Mouse (Mus musculus) gonadal fat pad, adult 2 months (tissue): ENCODE measurements around the gene Map3k14. TPM values are rescaled to one million over a fixed set of nuclear protein-coding genes. Genes with fewer than 3 reads are reported as not detected.
A peak's percentile ranks its signal among the peaks of the same experiment; 100 is the strongest.
"Not testable (repeated sequence)": the region's sequence is repeated elsewhere in the genome, so short reads cannot be mapped to it uniquely, and the experiment has no call there.

Experiments used
- DNase-seq: peaks from one replicate; pipeline ENCODE4 v3.0.0-alpha.2; 2012; ENCODE audit warnings: low read depth
- polyA plus RNA-seq: library from polyadenylated mRNA; depleted of rRNA; stranded (reverse); fragments of >200 nt; gene quantifications from 2 replicates; pipeline ENCODE4 v1.2.3, GENCODE M21; 2012; rRNA removed

Gene Map3k14
- polyA plus RNA-seq: 9.7 and 12.1 TPM in 2 replicates

DNA sequence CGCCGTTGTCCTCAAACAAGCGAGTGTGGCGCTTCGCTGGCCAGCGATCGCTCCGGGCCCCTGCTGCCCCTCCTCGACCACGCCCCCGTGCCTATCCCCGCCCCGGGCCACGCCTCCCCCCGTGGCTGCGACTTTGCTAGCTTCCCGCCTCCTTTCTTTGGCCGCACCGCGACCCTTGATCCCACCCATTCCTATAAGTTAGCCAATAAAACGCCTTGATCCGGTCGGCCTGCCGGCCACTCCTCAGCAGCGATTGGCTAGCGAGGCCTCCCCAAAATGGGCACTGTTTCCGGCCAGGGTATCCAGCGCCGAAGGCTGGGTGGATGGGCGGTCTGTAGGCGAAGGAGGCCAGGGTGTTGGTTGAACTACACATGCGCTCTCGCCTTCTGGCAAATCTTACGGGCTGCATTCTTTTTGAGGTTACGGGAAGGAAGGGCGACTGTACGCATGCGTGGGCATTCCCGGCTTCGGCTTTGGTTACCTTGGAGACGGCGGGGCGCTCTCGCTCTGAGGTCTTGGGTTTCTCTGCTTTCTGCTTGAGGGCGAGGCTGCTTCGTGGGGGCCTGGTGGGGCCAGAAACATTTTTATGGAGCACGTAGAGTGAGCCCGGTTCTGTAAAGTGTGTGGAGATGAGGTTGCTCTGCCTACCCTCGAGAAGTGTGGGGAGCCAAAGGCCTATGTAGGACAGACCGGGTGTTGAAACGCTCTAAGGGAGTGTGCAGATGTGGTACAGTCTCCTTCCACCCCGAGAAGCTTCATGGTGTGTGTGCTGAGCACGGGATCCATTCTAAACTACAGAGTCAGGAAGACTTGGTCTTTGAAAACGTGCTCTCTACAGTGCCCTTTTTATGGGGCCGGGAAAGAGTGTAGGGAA lies at the start of gene Map3k14:
TSS of gene Map3k14 (minus strand) at position 127 of the 874 bp plus-strand sequence.
- DNase-seq: peak; percentile 89

GRCm38 (mm10) chr11:103315379-103315778 lies 48.1 kb upstream of the Map3k14 start:
- DNase-seq: no peak

- DNase-seq: no peak
These were observed 47.6 kb upstream of the Map3k14 start for GRCm38 (mm10) chr11:103314736-103315374.

DNA sequence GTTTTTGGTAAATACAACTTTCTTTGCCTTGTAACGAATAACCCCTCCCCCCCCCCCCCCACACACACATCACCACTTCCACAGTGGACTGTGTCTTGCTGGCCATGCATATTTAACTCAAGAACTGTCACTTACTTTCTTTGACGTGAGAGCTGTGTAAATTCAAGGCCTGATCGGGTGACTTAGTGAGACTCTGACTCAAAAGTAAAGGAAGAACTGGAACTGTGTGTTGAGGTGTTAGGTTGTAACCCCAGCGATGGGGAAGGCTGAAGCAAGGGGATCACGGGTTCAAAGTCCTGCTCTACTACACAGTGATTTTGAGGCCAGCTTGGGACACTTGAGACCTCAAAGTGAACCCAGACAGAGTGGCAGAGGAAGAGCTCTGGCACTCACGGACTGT lies 46.3 kb upstream of the Map3k14 start:
- no peak for DNase-seq

DNA sequence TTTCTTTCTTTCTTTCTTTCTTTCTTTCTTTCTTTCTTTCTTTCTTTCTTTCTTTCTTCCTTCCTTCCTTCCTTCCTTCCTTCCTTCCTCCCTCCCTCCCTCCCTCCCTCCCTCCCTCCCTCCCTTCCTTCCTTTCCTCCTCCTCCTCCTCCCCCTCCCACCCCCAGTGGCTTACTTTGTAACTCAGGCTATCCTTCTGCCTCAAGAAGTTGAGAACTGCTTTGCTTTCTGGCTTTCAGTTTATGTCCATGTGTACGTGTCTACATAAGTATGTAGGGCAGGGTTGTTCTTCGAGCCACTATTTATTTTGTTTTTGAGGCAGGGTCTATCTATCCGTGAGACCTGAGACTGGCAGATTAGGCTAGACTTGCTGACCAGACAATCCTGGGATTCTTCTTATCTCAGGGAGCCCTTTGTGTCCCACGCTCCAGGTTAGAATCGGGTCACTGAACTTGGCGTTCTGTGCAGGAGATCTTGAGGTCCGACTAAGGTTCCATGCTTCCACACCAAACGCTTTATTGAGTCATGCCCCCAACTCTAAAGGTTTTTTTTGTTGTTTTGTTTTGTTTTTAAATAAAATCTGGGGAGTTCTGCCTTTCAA lies 45.5 kb upstream of the Map3k14 start:
- DNase-seq: no peak

- no peak for DNase-seq
These were observed 44.8 kb upstream of the Map3k14 start for GRCm38 (mm10) chr11:103311960-103312611.

DNA sequence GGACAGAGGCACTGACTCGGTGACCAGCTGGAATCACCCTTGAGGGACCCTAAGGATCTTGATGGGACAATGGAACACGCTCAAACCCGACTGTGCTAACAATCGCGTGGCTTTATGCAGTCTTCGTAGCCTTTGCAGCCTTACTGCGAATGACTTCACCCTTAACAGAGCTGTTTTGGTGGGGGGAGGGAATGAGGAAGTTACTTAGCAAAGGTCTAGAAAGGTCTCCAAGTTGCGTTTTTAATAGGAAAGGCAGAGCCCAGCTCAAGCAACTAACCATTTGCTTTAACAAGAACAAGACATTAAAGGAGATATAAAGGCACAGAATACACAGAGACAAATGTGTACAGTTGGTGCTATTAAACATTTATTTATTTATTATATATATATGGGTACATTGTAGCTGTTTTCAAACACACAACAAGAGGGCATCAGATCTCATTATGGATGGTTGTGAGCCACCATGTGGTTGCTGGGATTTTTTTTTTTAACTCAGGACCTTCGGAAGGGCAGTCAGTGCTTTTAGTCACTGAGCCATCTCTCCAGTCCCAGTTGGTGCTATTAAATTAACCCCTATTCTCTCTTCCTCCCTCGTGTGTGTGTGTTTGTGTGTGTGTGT lies 42.8 kb upstream of the Map3k14 start:
- no peak for DNase-seq

GRCm38 (mm10) chr11:103307910-103308309 lies 40.6 kb upstream of the Map3k14 start:
- DNase-seq: no peak

GRCm38 (mm10) chr11:103304525-103304924 lies 37.3 kb upstream of the Map3k14 start:
- DNase-seq: no peak

GRCm38 (mm10) chr11:103294772-103295171 lies 27.5 kb upstream of the Map3k14 start:
- no peak for DNase-seq

DNA sequence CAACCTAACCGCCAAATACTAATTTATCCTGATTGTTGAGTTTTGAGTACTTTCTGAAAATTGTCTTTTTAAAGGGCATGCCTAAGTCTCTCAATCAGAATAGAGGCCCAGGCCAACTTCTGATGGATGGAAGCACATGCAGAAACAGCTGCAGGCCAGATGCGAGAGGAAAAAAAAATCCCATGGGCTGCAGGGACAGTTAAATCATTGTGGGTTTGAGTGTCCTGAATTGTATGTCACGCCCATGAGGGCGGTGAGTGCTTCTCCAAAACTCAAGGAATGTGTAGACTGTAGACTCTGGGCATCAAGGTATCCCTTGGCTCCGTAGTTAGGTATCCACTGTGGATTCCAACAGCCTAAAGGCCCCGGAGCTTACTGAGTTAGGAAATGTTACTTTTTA lies 26.8 kb upstream of the Map3k14 start:
- DNase-seq: no peak

DNA sequence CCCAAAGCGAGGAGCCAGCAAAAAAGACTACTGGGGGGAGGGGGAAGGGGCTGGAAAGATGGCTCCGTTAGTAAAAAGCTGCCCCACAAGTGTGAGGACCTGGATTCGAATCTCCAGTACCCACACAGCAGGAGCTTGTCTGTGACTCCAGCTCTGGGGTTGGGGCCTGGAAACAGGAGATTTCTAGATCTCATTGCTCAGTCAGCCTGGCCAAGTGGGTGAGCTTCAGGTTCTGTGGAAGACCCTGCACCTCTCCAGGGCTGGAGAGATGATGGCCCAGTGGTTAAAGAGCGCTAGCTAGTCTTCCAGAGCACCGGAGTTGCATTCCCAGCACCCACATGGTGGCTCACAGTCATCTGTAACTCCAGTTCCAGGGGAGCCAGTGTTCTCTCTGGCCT lies 25.6 kb upstream of the Map3k14 start:
- no peak for DNase-seq

DNA sequence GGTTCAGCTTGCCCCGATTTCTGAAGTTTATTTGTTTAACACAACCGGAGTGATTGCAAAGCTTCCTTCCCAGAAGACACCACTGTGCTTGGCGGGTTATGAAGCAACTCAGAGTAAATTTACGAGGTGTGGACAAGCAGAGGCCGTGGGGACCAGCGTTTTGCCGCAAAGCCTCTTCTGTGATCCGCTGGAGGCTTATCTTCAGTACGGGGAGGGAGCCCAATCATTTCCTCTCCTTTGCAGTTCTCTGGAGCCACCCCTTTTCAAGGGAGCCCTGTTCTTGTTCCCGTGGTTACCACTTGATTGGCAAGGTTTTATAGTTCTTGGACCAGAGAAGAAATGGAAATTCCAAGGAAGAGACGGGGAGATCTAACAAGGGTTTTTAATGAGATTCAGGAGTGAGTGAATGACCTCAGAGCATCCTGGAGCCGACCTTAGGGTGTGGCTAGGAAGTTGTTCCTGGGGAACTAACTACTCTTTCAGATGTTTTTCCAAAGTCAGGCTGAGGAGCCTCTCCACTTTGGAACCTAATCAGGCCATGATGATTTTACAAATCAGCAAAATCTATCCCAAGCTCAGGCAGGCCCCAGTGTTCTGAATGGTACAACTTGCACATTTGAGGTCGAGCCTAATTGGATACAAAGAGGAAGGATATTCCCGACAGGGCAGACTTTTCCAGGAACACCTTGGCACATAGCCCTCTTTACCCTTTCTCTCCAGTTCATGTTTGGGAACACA lies 25.0 kb upstream of the Map3k14 start:
- DNase-seq: no peak

GRCm38 (mm10) chr11:103290841-103291240 lies 23.6 kb upstream of the Map3k14 start:
- DNase-seq: not testable (repeated sequence)

DNA sequence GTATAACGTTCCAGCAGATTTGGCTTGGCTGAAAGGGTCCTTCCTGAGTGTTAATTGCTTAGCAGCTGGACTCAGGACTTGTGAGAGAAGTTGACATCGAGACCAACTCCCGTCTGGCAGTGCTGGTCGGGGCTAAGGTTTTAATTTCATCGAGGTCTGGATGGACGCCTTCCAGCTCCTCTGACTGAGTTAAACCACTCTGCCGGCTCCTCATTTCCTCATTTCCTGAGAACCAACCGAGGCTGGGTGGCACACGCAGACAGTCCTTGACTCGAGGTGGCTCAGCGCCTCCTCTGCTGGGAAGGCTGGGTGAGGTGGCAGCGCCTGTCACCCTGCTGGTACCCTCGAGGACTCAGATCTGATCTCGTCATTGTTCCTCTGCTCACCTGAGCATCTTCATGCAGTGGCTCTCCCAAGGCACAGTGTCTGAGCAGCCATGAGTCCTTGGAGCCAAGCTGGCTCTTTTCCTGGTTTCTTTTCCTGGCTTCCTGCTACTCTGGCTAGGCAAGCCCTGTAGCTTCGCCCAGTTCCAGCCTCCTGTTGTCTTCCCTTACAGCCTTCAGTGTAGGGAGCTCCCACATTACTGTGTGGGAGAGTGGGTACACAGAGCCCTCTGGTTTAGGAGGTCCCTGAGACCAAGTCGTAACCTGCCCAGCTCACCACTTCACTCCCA lies 21.2 kb upstream of the Map3k14 start:
- DNase-seq: no peak

GRCm38 (mm10) chr11:103286910-103287309 lies 19.6 kb upstream of the Map3k14 start:
- no peak for DNase-seq

GRCm38 (mm10) chr11:103285951-103286350 lies 18.7 kb upstream of the Map3k14 start:
- DNase-seq: no peak

DNA sequence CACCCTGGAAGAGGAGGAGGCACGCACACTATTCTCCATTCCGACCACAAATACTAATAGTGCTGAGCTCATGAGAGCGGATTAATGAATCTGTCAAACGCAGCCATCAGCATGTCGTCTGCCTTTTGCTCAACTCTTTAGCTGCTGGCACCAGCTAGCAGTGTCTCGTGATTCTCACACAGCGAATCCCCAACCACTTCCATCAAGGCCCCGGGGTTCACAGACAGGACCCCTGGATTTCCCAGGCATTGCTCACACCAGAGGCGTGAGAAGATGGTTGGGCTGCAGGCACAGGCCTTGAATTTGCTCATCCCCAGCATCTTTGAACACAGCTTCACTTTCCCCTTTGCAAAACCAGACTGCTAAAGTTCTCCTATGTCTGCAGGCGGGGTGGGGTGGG lies 18.0 kb upstream of the Map3k14 start:
- no peak for DNase-seq

DNA sequence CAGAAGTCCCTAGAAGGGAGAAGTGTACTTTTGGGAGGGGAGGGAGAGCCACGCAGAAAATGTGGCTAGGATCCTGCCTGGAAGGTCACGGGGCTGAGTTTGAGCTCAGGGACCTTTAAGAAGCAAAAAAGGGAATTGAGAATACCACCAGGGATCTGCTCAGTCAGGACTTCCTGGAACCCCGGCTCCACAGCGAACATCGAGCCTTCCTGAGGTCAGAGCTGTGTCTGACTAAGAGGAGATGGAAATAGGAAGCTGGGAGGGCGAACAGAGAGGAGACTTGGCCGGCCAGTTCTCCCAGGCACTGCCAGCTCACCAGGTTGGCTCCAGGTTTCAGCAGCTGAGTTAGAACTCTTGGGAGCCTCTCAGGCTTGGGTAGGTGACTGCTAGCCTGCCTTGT lies 14.5 kb upstream of the Map3k14 start:
- DNase-seq: no peak

DNA sequence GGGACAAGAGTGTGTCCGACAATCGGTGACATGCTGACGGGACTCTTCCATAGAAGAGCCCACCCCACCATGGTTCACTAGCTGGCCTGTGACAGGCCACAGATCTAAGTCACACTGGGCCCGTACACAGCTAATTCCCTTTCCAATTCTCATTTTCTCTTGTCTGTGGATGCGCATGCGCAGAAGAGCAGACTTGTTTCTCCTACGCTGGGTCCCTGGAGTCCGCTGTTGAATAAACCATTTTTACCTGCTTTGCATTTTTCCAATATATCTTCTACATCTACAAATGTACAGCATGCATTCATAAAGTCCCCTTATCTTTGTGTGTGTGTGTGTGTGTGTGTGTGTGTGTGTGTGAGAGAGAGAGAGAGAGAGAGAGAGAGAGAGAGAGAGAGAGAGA lies 9.2 kb upstream of the Map3k14 start:
- DNase-seq: no peak

- DNase-seq: no peak
These were observed 5.6 kb upstream of the Map3k14 start for GRCm38 (mm10) chr11:103272888-103273287.
